Mouse (Mus musculus): ENCODE measurements at regions not wholly inside any gene's neighbourhood (a gene's known extent, or its start where the extent isn't known, plus 50 kb on each side); places are given as distances from the start of the nearest gene placed in this dataset.

DNA sequence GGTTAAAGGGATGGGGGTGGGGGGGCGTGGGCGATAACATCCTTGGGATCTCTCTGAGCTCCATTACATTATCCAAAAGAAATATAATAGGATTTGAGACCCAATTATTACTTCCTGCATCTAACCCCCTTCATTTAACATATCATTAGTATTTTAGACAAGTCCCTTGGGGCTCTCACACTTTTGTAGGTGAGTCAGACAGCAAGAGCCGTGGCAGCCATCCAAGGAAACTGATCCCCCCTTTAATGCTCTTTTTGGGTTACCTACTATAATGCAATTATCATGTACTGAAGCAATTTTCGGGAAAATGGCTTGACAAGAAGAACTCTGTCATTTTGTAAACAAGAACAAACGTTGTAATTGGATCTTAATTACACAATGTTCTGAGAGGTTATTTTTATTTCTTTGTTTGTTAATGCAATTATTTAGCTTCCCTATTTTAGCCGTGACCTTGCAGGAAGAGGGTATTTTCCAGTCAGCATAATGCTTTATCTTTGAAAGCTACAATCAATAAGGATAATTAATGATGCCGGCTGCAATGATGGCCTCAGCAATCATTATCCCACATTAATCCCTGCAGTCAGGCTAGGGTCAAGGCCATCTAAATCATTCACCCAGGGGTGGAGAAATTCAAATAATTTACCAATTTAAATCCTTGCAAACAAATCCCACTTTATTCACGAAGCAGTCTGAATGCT, 297.5 kb upstream of the Rsrc1 start:
- no peak for TF ChIP-seq CTCF (conservative IDR thresholded peaks at IDR 0.05; ENCODE audit: low read length)
- no peak for TF ChIP-seq POU5F1 (IDR thresholded peaks at IDR 0.05; ENCODE audit: borderline replicate concordance, low read length)
